Mouse (Mus musculus) testis, adult 2 months (tissue): ENCODE measurements at regions not wholly inside any gene's neighbourhood (a gene's known extent, or its start where the extent isn't known, plus 50 kb on each side); places are given as distances from the start of the nearest gene placed in this dataset.

Source experiments
- CTCF ChIP-seq: fragments of 200-500 bp; IDR thresholded peaks from 2 replicates; pipeline ENCODE4 v1.5.1; 2012; ENCODE audit warnings: low read depth, mild to moderate bottlenecking, inconsistent platforms, low read length, moderate library complexity; ENCODE audit not compliant: control insufficient read depth, insufficient read depth, insufficient replicate concordance
- POLR2A ChIP-seq: fragments of 200-500 bp; IDR thresholded peaks from 2 replicates; pipeline ENCODE4 v1.6.1; 2012; ENCODE audit warnings: low read depth, mild to moderate bottlenecking, inconsistent platforms, low read length, moderate library complexity; ENCODE audit not compliant: control insufficient read depth

DNA sequence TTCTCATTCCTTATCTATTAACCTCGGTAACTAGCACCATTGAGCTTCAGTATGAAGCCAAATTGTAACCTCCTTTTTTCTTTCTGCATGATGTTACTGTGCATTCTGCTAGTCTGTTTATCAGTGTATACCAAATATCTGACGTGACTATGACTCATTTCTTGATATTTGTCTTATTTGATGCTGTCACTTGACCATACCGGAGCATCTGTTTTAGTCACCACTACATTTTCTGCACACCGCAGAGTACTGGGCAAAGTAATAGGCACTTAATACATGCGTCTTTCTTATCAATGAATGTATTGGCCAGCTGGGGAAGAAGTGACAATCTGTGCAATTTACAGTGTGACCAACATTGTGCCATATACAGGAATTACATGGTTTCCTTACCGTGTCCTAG, 289.0 kb downstream of the Ets1 start:
- no peak for TF ChIP-seq CTCF
- no peak for TF ChIP-seq POLR2A
